27 mouse cellular contexts compared by ENCODE assay signal in the genomic region with DNA sequence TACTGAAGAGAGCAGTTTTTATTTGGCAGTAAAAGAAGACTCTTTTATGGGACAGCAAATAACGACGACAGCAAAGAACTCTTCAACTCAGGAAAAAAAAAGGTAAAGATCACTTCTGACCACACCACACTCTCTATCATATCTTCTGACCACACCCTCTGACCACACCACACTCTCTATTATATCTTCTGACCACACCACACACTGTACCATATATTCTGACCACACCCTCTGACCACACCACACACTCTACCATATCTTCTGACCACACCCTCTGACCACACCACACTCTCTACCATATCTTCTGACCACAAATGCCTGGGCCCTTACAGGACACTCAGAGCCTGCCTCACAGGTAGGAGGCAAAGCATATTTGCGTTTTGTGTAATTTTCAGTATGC.
DNase-seq lines count a peak whose midpoint lies in the region; ATAC-seq and TF ChIP-seq lines count a peak whose summit lies in the region.
"Had no signal": no experiment of that assay in that cellular context is flagged by ENCODE, and none has a peak within 500 bp of the region (broad histone marks: within the 10 kb centered on the region; RNA-seq: fewer than 3 reads in every experiment).

No protein-coding gene starts in this region.

- H3K36me3 ChIP-seq in liver, postnatal 0 days (replicated peaks; ENCODE audit: insufficient read depth, low read length): no peaks in the 10 kb centered on the region
- H3K36me3 ChIP-seq in liver, embryonic 16.5 days (ENCODE audit: control insufficient read depth, insufficient read depth): no peaks in the 10 kb centered on the region
- H3K36me3 ChIP-seq in stomach, embryonic 16.5 days (ENCODE audit: control insufficient read depth, insufficient read depth, low read length): no peaks in the 10 kb centered on the region
- H3K36me3 ChIP-seq in hindbrain, postnatal 0 days (ENCODE audit: insufficient read depth, low read length): no peaks in the 10 kb centered on the region
- H3K36me3 ChIP-seq: embryonic facial prominence, embryonic 10.5 days; forebrain, embryonic 10.5 days; lung, embryonic 15.5 days; neural tube, embryonic 15.5 days had no signal

- H3K4me3 ChIP-seq in liver, postnatal 0 days (ENCODE audit: low read depth, low read length): no peak overlapping the region
- H3K4me3 ChIP-seq in liver, embryonic 16.5 days (ENCODE audit: low read depth, low read length): no peak overlapping the region
- no peak overlapping the region for H3K4me3 ChIP-seq in stomach, embryonic 16.5 days (replicated peaks; ENCODE audit: low read length)
- no peak overlapping the region for H3K4me3 ChIP-seq in hindbrain, postnatal 0 days (ENCODE audit: low read length)
- H3K4me3 ChIP-seq: embryonic facial prominence, embryonic 10.5 days; forebrain, embryonic 10.5 days; layer of hippocampus, adult 2 months; left cerebral cortex, adult 2 months; lung, embryonic 15.5 days; neural tube, embryonic 15.5 days had no signal

- peak; percentile 5 for DNase-seq in liver
- DNase-seq in liver, postnatal 0 days: no peak
- no peak for DNase-seq in thymus, postnatal 4 days
- no peak for DNase-seq in cerebellum, adult 9-11 months
- no peak for DNase-seq in hindbrain, postnatal 0 days (ENCODE audit: low spot score)
- DNase-seq: adrenal gland, postnatal 25 days; B cell, adult 2 months; cerebellum, adult 9-10 months; forebrain, postnatal 0 days; gastrocnemius, postnatal 25 days; kidney, postnatal 25 days; lung, postnatal 4 days; right cerebral cortex, adult 18-20 months; thymus, adult 18-20 months; thymus, postnatal 36 days had no signal

- H3K27me3 ChIP-seq in liver, postnatal 0 days (ENCODE audit: insufficient read depth, low read length): no peaks in the 10 kb centered on the region
- H3K27me3 ChIP-seq in liver, embryonic 16.5 days (ENCODE audit: control insufficient read depth, insufficient read depth, low read depth, low read length): no peaks in the 10 kb centered on the region
- no peaks in the 10 kb centered on the region for H3K27me3 ChIP-seq in stomach, embryonic 16.5 days (ENCODE audit: control insufficient read depth, insufficient read depth, low read length)
- no peaks in the 10 kb centered on the region for H3K27me3 ChIP-seq in hindbrain, postnatal 0 days (ENCODE audit: insufficient read depth, low read length)
- H3K27me3 ChIP-seq: lung, embryonic 15.5 days; neural tube, embryonic 15.5 days had no signal

- TF ChIP-seq CTCF in liver, postnatal 0 days (IDR thresholded peaks at IDR 0.05; ENCODE audit: low read depth): no peak
- TF ChIP-seq CTCF in hindbrain, postnatal 0 days (IDR thresholded peaks at IDR 0.05; ENCODE audit: low read depth): no peak

- no peak for ATAC-seq in liver, postnatal 0 days
- peak; percentile 61 for ATAC-seq in granulocyte monocyte progenitor cell, adult 5-6 weeks (replicated peaks; ENCODE audit: poor library complexity, severe bottlenecking)
- ATAC-seq in liver, embryonic 16.5 days (ENCODE audit: low read depth): peak; percentile 41; the same call in 1 of the 2 replicates
- 0 out of 2 replicates have a peak, but pooled peaks have one; percentile 47 for ATAC-seq in stomach, embryonic 16.5 days (ENCODE audit: insufficient read depth, low FRiP score)
- ATAC-seq in hindbrain, postnatal 0 days: no peak
- ATAC-seq: forebrain, postnatal 0 days; hindbrain, embryonic 16.5 days; intestine, postnatal 0 days had no signal

- WGBS in liver, postnatal 0 days (ENCODE audit: insufficient replicate concordance): 42% methylated on average over 3 of the region's 3 CpGs
- WGBS in liver, embryonic 16.5 days (ENCODE audit: insufficient replicate concordance): 28% methylated on average over 3 of the region's 3 CpGs
- 69% methylated on average over 3 of the region's 3 CpGs for WGBS in stomach, embryonic 16.5 days
- WGBS in hindbrain, postnatal 0 days: 89% methylated on average over 3 of the region's 3 CpGs

- no peak overlapping the region for H3K27ac ChIP-seq in liver, postnatal 0 days (ENCODE audit: low read depth)
- no peak overlapping the region for H3K27ac ChIP-seq in liver, embryonic 16.5 days (ENCODE audit: low read length)
- no peak overlapping the region for H3K27ac ChIP-seq in stomach, embryonic 16.5 days (ENCODE audit: low read length)
- H3K27ac ChIP-seq in hindbrain, postnatal 0 days: no peak overlapping the region
- H3K27ac ChIP-seq: embryonic facial prominence, embryonic 10.5 days; forebrain, embryonic 10.5 days; layer of hippocampus, adult 2 months; left cerebral cortex, adult 2 months; lung, embryonic 15.5 days; neural tube, embryonic 15.5 days had no signal

- no peaks in the 10 kb centered on the region for H3K9me3 ChIP-seq in liver, postnatal 0 days (ENCODE audit: low read length)
- no peaks in the 10 kb centered on the region for H3K9me3 ChIP-seq in liver, embryonic 16.5 days (replicated peaks; ENCODE audit: control insufficient read depth, low read length)
- no peaks in the 10 kb centered on the region for H3K9me3 ChIP-seq in stomach, embryonic 16.5 days (replicated peaks; ENCODE audit: control insufficient read depth, low read length)
- H3K9me3 ChIP-seq in hindbrain, postnatal 0 days (ENCODE audit: low read length): no peaks in the 10 kb centered on the region
- H3K9me3 ChIP-seq: embryonic facial prominence, embryonic 10.5 days; forebrain, embryonic 10.5 days; lung, embryonic 15.5 days; neural tube, embryonic 15.5 days had no signal

- TF ChIP-seq EP300 in liver, postnatal 0 days (IDR thresholded peaks at IDR 0.05; ENCODE audit: low read depth): no peak

- H3K4me2 ChIP-seq in liver, postnatal 0 days (ENCODE audit: low read depth, low read length): no peak overlapping the region
- no peak overlapping the region for H3K4me2 ChIP-seq in liver, embryonic 16.5 days (ENCODE audit: low read depth, low read length)
- no peak overlapping the region for H3K4me2 ChIP-seq in stomach, embryonic 16.5 days (ENCODE audit: low read depth, low read length)
- H3K4me2 ChIP-seq in hindbrain, postnatal 0 days (ENCODE audit: low read depth, low read length): no peak overlapping the region
- H3K4me2 ChIP-seq: lung, embryonic 15.5 days; midbrain, embryonic 11.5 days; neural tube, embryonic 15.5 days had no signal

- H3K4me1 ChIP-seq in liver, postnatal 0 days (ENCODE audit: insufficient read depth): no peaks in the 10 kb centered on the region
- H3K4me1 ChIP-seq in liver, embryonic 16.5 days (ENCODE audit: control insufficient read depth, low read depth, low read length): no peaks in the 10 kb centered on the region
- no peaks in the 10 kb centered on the region for H3K4me1 ChIP-seq in stomach, embryonic 16.5 days (ENCODE audit: control insufficient read depth, insufficient read depth, low read length)
- H3K4me1 ChIP-seq in hindbrain, postnatal 0 days (ENCODE audit: insufficient read depth, low read length): no peaks in the 10 kb centered on the region
- H3K4me1 ChIP-seq: embryonic facial prominence, embryonic 10.5 days; forebrain, embryonic 10.5 days; lung, embryonic 15.5 days; neural tube, embryonic 15.5 days had no signal

- H3K9ac ChIP-seq in liver, postnatal 0 days (replicated peaks): no peak overlapping the region
- H3K9ac ChIP-seq in liver, embryonic 16.5 days (ENCODE audit: low read depth, low read length): no peak overlapping the region
- no peak overlapping the region for H3K9ac ChIP-seq in stomach, embryonic 16.5 days (ENCODE audit: low read length)
- H3K9ac ChIP-seq in hindbrain, postnatal 0 days (replicated peaks; ENCODE audit: low read length): no peak overlapping the region
- H3K9ac ChIP-seq: forebrain, postnatal 0 days; lung, embryonic 15.5 days; neural tube, embryonic 15.5 days had no signal

Comparison
In these comparisons a context has a peak if more than half of its experiments do, and no peak if none do; other contexts are left out.
1. ATAC-seq: peak in granulocyte monocyte progenitor cell, adult 5-6 weeks (single experiment), liver, embryonic 16.5 days (single experiment) and stomach, embryonic 16.5 days (single experiment); none in liver, postnatal 0 days (single experiment) and hindbrain, postnatal 0 days (single experiment).